Mouse (Mus musculus) neural tube, embryonic 11.5 days (tissue): Measurements from ENCODE around the gene Smpd3. TPM values are rescaled to one million over a fixed set of nuclear protein-coding genes. Genes with fewer than 3 reads are reported as not detected.
"Not testable (repeated sequence)": the region's sequence is repeated elsewhere in the genome, so short reads cannot be mapped to it uniquely, and the experiment has no call there.

Source experiments
- ATAC-seq: fragments of 200-750 bp; cut with Nextera tagmentation; 2 replicates; pipeline ENCODE4 v1.8.0; 2017; ENCODE audit warnings: moderate number of reproducible peaks, mild to moderate bottlenecking, moderate TSS enrichment, moderate library complexity; ENCODE audit not compliant: insufficient read depth, low FRiP score, low TSS enrichment
- DNase-seq: peaks from one replicate; pipeline ENCODE4 v3.0.0-alpha.2; 2015; ENCODE audit warnings: low spot score
- H3K27ac ChIP-seq: fragments of 300-500 bp; sonication (generic); 2 replicates; pipeline ENCODE4 v1.5.1; 2014; ENCODE audit warnings: low read depth, mild to moderate bottlenecking, low read length
- H3K27me3 ChIP-seq: fragments of 300-500 bp; sonication (generic); 2 replicates; pipeline ENCODE4 v1.6.1; 2014; ENCODE audit warnings: mild to moderate bottlenecking, low read length, mixed read lengths; ENCODE audit not compliant: control insufficient read depth, insufficient read depth
- H3K36me3 ChIP-seq: fragments of 300-500 bp; sonication (generic); 2 replicates; pipeline ENCODE4 v1.6.1; 2014; ENCODE audit warnings: mild to moderate bottlenecking, low read length, moderate library complexity, mixed read lengths; ENCODE audit not compliant: control insufficient read depth, insufficient read depth
- H3K4me1 ChIP-seq: fragments of 300-500 bp; sonication (generic); 2 replicates; pipeline ENCODE4 v1.6.1; 2014; ENCODE audit warnings: low read length, mixed read lengths; ENCODE audit not compliant: control insufficient read depth, insufficient read depth
- H3K4me2 ChIP-seq: fragments of 300-500 bp; sonication (generic); 2 replicates; pipeline ENCODE4 v1.6.1; 2014; ENCODE audit warnings: low read depth, mild to moderate bottlenecking, moderate library complexity
- H3K4me3 ChIP-seq: fragments of 300-500 bp; sonication (generic); 2 replicates; pipeline ENCODE4 v1.5.1; 2014; ENCODE audit warnings: low read depth, low read length
- H3K9ac ChIP-seq: fragments of 300-500 bp; sonication (generic); 2 replicates; pipeline ENCODE4 v1.6.1; 2014; ENCODE audit warnings: mild to moderate bottlenecking, low read length
- H3K9me3 ChIP-seq: fragments of 300-500 bp; sonication (generic); 2 replicates; pipeline ENCODE4 v1.6.1; 2016; ENCODE audit warnings: low read length; ENCODE audit not compliant: control insufficient read depth
- WGBS: fragments of 180-500 bp; shearing (Covaris S2); extraction: QIAGEN DNeasy Blood & Tissue Kit; methylation state at CpG from one replicate; pipeline ENCODE4 v1.1.7; 2014; 5-methylcytosine and 5-hydroxymethylcytosine counted together
- polyA plus RNA-seq: library from polyadenylated mRNA; unstranded; fragments of >200 nt; fragmentation: Nextera tagmentation; extraction: Ambion mirVana; gene quantifications from 2 replicates; pipeline ENCODE4 v1.2.1, GENCODE M21; 2014

Smpd3 gene
- polyA plus RNA-seq, 1 experiment from 2014 or later = 19.6 TPM

DNA sequence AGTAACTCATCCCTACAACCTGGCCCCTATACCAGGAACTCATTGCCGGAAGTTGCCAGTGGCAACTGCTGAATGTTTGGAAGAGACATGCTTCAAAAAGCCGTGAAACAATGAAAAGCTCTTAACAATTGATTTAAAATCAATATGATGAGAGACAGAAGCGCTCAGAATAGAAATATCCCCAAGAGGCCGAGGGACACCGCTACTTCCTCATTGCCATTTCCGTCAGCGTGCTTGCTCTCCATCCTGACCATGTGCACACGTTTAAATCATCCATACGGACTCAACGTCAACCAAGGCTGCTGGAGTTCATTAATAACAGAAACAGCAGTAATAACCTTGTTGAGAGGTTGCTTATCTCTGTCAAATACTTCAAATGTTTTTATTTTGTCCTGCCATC lies 21.3 kb downstream of the Smpd3 start:
- Histone ChIP-seq H3K9me3 (no peaks in the 10 kb centered on the region), H3K9ac (no peak overlapping the region), H3K27me3 (no peaks in the 10 kb centered on the region), H3K4me2 (no peak overlapping the region), H3K4me3 (no peak overlapping the region), H3K36me3 (no peaks in the 10 kb centered on the region), H3K27ac (no peak overlapping the region), H3K4me1 (no peaks in the 10 kb centered on the region)
- DNase-seq (no peak), ATAC-seq (no peak)
- 81% methylated on average over 10 of the region's 10 CpGs for WGBS

DNA sequence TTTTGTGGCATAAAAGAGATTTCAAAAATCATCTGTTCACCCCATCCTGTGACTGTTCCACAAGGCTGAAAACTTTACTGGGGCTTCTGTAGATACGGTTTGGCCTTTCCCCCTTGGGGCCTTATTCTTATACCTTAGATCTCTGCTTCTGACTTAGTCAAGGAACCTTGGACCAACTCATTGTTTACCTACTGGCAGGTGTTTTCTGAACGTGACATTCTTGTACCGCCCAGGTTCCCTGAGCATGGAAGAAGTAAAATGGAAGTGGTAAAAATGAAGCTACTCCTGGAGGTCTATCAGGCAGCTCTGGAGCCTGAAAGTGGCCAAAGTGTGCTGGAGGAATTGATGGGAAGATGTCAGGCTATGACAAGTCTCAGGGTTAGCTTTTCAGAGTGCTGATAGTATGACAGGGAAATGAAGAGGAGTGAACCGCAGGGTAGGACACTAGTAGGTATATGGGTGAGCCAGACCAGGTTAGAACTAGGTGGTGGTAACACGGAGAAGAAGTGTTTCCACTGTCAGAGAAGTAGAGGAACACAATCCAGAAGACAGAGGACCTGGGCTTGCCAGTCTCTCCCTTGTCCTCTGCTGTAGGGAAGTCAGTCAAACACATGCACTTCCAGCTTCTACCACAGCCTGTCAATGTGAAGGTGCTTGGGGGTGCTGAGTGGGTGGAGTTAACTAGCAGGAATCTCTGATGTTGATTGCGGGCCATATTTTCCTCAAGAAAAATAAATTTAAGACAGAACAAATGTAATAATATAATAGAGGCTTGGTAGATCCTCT lies 22.2 kb downstream of the Smpd3 start:
- ATAC-seq (no peak), DNase-seq (no peak)
- Histone ChIP-seq H3K4me1 (no peaks in the 10 kb centered on the region), H3K9me3 (no peaks in the 10 kb centered on the region), H3K27me3 (no peaks in the 10 kb centered on the region), H3K4me2 (no peak overlapping the region), H3K36me3 (no peaks in the 10 kb centered on the region), H3K27ac (no peak overlapping the region), H3K4me3 (no peak overlapping the region), H3K9ac (no peak overlapping the region)
- 92% methylated on average over 6 of the region's 6 CpGs for WGBS

DNA sequence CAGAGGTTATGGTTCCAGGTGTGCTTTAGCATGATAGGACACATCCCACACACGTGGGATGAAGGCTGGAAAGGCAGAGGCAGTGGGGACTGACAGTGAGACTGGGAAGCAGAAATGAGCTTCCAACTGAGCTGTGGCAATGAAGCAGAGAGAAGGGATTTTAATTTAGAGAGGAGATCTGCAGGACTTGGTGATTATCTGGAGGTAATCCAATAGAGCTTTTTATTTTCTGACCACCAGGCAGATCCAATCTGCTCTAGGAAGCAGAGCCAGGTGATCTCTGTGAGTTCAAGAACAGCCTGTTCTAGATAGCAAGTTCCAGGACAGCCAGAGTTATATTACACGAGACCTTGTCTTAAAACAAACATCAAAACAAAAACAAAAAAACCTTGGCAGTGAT lies 24.0 kb downstream of the Smpd3 start:
- Histone ChIP-seq H3K9me3 (no peaks in the 10 kb centered on the region), H3K4me1 (no peaks in the 10 kb centered on the region), H3K27me3 (no peaks in the 10 kb centered on the region), H3K27ac (no peak overlapping the region), H3K36me3 (no peaks in the 10 kb centered on the region), H3K9ac (no peak overlapping the region), H3K4me3 (no peak overlapping the region), H3K4me2 (no peak overlapping the region)
- DNase-seq = no peak
- ATAC-seq = no peak
- 65% methylated on average over 2 of the region's 2 CpGs for WGBS

DNA sequence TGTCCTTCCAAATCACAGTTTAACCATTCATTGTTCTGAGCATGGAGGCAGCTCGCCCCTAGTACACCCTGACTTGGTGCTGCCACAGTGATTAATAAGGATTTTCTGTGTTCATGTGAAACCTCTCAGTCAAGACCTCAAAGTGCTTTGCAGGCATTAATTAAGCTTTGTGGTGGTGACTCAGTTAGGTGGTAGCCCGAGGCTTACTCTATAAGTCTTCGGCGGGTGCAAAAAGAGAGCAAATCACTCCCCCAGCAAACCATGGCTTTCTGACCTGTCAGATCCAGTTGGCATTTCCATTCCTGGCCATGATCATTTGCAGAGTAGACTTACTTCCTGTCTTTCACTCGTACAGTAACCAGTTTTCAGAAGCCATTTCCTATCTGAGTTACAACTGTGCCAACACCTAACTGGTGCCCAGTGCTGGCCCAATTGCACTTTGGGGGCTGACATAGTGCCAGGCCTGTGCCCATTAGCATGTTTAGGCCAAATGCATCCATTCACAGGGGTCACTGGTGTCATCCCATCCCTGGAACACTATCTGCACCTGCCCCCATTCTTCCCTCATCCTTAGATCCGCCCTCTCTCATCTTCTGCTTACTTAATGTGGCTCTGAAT lies 24.6 kb downstream of the Smpd3 start:
- H3K9me3 ChIP-seq = no peaks in the 10 kb centered on the region
- no peak for ATAC-seq
- WGBS = 89% methylated on average over 6 of the region's 6 CpGs
- H3K36me3 ChIP-seq = no peaks in the 10 kb centered on the region
- H3K4me3 ChIP-seq = no peak overlapping the region
- no peaks in the 10 kb centered on the region for H3K27me3 ChIP-seq
- no peak overlapping the region for H3K9ac ChIP-seq
- H3K4me2 ChIP-seq = no peak overlapping the region
- H3K27ac ChIP-seq = no peak overlapping the region
- DNase-seq = no peak
- H3K4me1 ChIP-seq = no peaks in the 10 kb centered on the region

DNA sequence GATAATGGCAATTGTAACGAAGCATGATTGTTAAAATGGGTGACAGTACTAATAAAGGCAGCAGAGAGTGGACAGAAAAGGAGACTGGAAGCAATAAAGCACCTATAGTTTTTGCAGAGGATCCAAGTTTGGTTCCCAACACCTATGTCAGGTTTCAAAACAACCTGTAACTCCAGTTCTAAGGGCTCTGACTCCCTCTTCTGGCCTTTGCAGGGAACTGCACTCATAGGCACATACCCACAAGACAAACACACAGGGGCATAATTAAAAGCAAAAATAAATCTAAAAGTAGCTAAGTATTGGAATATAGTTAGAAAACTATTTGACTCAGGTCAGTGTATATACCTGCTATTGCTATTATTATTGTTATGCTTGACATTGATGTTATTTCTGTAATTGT lies 25.8 kb downstream of the Smpd3 start:
- H3K4me2 ChIP-seq = no peak overlapping the region
- H3K9me3 ChIP-seq = no peaks in the 10 kb centered on the region
- H3K36me3 ChIP-seq = no peaks in the 10 kb centered on the region
- ATAC-seq (no peak), DNase-seq (no peak)
- no peak overlapping the region for H3K4me3 ChIP-seq
- WGBS = 95% methylated on average over 1 of the region's 1 CpGs
- no peak overlapping the region for H3K9ac ChIP-seq
- no peak overlapping the region for H3K27ac ChIP-seq
- no peaks in the 10 kb centered on the region for H3K27me3 ChIP-seq
- H3K4me1 ChIP-seq = no peaks in the 10 kb centered on the region

DNA sequence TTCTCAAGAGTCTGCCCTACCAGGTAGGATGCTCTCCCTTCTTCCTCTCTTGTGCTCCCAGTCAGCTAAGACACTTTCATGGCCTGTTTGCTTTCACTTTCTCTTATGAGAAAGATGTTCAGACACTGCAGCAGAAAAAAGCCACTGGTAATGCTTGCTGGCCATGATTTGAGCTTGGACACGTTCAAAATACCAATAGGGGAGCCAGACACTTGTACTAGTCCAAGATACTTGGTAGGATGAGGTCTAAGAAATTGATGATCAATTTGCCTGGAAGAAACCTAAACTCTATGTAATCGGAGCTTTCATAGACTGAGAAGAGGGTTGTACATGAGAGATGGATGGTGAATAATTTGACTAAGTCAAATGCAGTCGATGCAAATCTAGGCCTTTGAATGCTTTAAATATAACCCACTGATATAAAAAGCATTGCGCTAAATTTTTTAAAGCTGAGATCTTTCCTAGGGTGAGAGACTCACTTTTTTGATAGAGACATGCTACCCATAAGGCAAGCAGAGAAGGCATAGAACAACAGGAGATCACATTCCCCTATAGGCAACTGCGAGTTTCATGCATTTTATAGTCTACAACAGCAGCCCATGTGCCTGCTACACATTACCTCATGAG lies 27.6 kb downstream of the Smpd3 start:
- Histone ChIP-seq H3K4me2 (no peak overlapping the region), H3K36me3 (no peaks in the 10 kb centered on the region), H3K9ac (no peak overlapping the region), H3K27me3 (no peaks in the 10 kb centered on the region), H3K4me1 (no peaks in the 10 kb centered on the region), H3K4me3 (no peak overlapping the region), H3K27ac (no peak overlapping the region), H3K9me3 (no peaks in the 10 kb centered on the region)
- 93% methylated on average over 5 of the region's 5 CpGs for WGBS
- ATAC-seq (no peak), DNase-seq (no peak)

DNA sequence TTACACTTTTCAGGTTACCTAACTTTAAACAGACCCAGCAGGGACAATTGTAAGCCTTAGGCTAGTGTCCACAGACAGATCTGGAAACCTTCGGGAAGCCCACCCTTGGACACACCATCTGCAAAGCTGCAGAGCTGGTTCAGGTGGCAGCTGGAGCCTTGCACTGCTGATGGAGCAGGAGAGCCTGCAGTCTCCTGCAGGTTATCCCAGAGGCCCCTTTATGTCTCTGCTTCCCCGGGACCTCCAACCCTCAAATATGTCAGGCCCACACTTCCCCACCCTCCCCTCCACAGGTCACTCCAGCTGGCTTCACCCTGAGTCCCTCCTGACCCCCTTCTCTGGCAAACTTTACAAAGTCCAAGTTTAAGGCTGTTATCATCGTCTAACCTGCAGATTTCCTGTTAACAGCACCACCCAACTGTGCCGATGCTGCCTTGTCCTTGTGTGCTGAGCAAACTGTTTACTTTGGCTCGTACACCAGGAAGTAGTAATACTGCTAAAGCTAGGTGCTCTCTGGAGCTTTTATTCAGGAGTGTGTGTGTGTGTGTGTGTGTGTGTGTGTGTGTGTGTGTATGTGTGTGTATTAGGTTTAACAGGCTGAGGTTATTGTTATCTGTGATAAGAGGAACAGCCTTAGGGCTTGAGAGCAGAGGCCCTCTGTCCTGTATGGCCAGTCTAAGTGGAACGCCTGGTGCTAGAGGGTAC lies 29.6 kb downstream of the Smpd3 start:
- DNase-seq = not testable (repeated sequence)

DNA sequence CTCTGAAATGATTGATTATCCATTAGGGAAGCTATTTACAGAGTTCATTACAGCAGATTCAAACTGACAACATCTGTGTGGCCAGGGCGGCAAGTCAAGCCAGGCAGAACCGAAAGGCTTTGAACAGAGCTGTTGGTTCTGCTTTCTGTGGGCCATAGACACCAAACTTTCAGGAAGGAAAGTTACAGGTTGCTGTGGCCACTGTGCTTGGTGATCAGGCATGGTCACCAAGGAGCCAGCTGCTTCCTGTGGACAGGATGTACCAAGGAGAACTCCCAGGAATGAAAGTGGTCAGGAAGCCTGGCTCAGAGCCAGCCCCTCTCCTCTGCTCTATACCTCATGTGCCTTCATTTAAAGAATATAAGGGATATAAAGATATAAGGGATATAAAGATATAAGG lies 30.2 kb downstream of the Smpd3 start:
- Histone ChIP-seq H3K9me3 (no peaks in the 10 kb centered on the region), H3K4me1 (no peaks in the 10 kb centered on the region), H3K27ac (no peak overlapping the region), H3K36me3 (no peaks in the 10 kb centered on the region), H3K4me3 (no peak overlapping the region), H3K27me3 (no peaks in the 10 kb centered on the region), H3K9ac (no peak overlapping the region), H3K4me2 (no peak overlapping the region)
- WGBS = 81% methylated on average over 2 of the region's 2 CpGs
- DNase-seq (no peak), ATAC-seq (no peak)

More for the DNA sequence above, 29.6 kb downstream of the Smpd3 start:
- H3K4me3 ChIP-seq, H3K9me3 ChIP-seq, H3K27me3 ChIP-seq, H3K27ac ChIP-seq, H3K4me1 ChIP-seq, ATAC-seq, H3K9ac ChIP-seq, H3K4me2 ChIP-seq, H3K36me3 ChIP-seq: not testable (repeated sequence)
- WGBS = 72% methylated on average over 6 of the region's 6 CpGs
